Mouse (Mus musculus) neural tube, embryonic 15.5 days (tissue): ENCODE data around the gene Asb7. TPM values are rescaled to one million over a fixed set of nuclear protein-coding genes. Genes with fewer than 3 reads are reported as not detected.

ENCODE experiments used
- polyA plus RNA-seq: library from polyadenylated mRNA; unstranded; fragments of >200 nt; fragmentation: Nextera tagmentation; extraction: Ambion mirVana; gene quantifications from 2 replicates; pipeline ENCODE4 v1.2.1, GENCODE M21; 2015

Asb7 gene
- polyA plus RNA-seq, 1 experiment from 2014 or later: 15.6 TPM

Other genes starting within 250 kb of the Asb7 start
- 14.7 and 16.5 TPM in 2 replicates for gene Lins1, start 293 bp upstream of the Asb7 start, polyA plus RNA-seq
- 0.37 and 1.2 TPM in 2 replicates for gene Cers3, start 53.9 kb upstream of the Asb7 start, polyA plus RNA-seq
- 5.9 and 7.1 TPM in 2 replicates for gene Adamts17, start 150.1 kb upstream of the Asb7 start, polyA plus RNA-seq